Mouse (Mus musculus): Measurements from ENCODE around the gene Hmgcs2.

Hmgcs2 gene

DNA sequence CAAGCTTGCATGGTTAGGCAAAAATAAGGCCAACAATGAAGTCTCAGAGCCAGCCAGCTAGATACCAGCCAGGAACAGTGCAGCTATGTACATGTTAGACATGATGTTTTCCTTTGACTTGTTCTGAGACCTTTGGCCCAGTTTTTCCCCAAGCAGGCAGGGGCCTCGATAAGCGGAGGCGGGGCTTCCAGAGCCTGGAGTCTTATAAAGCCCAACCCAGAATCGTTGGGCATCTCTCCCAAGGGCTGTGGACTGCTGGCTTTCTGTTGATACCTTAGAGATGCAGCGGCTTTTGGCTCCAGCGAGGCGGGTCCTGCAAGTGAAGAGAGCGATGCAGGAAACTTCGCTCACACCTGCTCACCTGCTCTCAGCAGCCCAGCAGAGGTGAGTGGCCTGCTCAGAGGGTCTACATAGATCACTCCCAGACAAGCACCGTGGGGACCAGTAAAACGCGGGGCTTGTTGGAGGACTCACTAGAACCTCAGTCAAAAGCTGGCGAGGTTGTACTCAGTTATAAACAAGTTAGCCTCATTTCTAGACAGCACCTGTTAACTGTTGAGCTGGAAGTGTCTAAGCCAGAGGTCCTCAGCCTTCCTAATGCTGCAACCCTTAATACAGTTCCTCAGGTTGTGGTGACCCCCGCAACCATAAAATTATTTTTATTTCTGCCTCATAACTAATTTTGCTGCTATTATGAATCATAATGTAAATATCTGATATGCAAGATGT is at the start of gene Hmgcs2:
Gene Hmgcs2, plus strand, starts transcription at position 232 of the 729 bp plus-strand sequence.
- peak; percentile 64 to 79 for DNase-seq

DNA sequence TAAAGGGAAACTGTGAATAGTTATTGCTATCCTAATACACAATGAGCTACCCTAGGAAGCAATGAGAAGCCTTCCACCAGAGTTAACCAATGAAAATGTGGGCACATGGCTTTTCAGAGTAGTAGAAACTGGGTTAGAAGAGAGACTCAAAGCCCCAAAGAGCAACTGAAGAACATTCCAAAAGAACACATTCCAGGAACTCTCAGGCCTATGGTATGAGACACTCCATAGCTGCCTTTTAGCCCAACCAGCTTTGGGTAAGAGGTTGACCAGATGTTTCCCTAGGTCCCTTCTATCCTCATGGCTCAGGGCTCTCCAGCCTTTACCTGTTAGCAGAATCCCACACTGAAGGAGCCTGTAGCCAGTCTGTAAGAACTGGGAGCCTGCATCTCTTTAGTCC is 46.7 kb upstream of the Hmgcs2 start:
- no peak for DNase-seq

- DNase-seq = no peak
Measured at GRCm38 (mm10) chr3:98236266-98236665, 44.0 kb upstream of the Hmgcs2 start.

- DNase-seq = no peak
Measured at GRCm38 (mm10) chr3:98237240-98237639, 43.0 kb upstream of the Hmgcs2 start.

- no peak for DNase-seq
Measured at GRCm38 (mm10) chr3:98238150-98238549, 42.1 kb upstream of the Hmgcs2 start.

DNA sequence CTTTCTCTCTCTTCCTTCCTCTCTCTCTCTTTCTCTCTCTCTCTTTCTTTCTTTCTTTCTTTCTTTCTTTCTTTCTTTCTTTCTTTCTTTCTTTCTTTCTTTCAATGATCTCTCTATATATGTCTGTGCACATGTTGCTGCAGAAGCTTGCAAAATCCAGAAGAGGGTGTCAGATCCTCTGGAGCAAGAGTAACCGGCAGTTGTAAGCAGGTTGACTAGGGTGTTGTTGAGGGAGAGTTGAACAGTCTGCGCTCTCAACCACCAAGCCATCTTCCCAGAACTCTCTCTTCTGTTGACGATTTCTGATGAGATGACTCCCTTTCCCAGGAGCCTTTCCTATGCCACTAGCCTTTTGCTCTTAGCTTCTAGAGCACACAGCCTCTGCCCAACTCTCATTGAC is 38.2 kb upstream of the Hmgcs2 start:
- DNase-seq = no peak

DNA sequence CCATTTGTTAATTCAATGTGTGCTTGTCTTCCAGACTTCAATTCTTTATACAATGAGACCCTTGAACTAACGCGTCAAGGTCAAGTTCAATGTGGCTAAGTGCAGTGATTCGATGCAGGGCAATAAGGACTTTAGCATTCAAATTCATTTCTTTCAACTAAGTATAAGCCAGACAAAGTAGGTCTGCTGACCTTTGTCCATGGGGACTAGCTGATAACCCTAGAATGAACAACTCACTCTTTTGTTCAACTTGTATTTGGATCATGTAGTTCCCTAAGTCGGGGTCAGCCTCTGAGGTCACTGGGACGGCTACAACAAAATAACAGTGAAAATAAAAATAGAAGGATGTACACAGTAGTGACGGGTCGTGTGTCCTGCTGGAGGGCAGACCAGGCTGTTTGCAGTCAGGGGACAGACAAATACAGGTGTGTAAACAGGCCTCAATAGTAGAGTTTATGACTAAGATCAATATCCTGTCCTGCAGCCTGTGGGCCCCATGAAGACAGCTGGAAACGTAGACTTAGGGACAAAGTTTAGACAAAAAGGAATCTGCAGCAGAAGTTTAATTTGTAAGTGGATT is 37.7 kb upstream of the Hmgcs2 start:
- DNase-seq = no peak

GRCm38 (mm10) chr3:98245892-98246291 is 34.3 kb upstream of the Hmgcs2 start:
- no peak for DNase-seq

- peak; percentile 15 to 45 for DNase-seq
Measured at GRCm38 (mm10) chr3:98246985-98247751, 33.1 kb upstream of the Hmgcs2 start.

DNA sequence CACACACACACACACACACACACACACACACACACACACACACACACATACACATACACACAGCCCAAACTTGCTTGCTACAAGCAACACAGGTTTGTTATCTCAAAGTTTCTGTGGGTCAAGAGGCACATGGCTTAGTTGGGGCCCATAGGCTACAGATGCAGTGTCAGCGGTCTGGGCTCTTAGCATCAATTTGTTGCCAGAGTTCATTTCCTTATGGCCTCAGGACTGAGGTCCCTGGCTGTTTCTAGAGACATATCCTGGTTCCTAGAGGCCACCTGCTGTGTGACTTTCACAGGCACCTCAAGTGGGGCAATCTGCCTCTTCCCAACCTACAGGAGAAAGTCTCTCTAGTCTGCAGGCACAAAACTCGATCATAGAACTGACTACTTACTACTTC is 30.9 kb upstream of the Hmgcs2 start:
- no peak for DNase-seq

DNA sequence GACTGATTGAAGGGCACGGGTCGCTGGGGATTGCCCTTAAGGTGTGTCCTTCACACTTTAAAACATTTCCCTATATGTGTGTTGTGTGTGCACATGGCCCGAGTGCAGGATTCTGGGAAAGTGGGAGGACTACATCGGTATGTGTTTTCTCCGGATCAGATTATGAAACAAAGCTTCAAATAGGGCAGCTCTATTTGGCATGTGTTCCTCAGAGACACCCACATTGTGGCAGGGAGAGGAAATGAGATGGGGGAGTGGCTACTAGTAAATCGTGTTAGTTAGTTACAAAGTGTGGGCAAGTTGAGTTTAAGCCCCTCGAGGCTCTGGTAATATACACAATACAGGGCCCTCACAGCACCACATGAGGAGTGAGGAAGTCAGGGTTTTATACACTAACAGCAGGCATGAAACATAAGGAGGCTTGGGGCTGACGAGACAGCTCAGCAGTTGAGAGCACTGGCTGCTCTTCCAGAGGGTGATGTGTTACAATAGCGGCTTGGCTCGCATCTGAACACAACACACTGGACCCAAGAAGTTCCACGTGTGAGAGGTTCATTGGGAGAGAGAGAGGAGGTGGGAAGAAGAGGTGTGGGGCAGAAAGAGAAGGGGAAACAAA is 30.3 kb upstream of the Hmgcs2 start:
- DNase-seq = no peak

GRCm38 (mm10) chr3:98254059-98254458 is 26.2 kb upstream of the Hmgcs2 start:
- DNase-seq = no peak

GRCm38 (mm10) chr3:98254656-98255583 is 25.3 kb upstream of the Hmgcs2 start:
- DNase-seq = no peak

- no peak for DNase-seq
Measured at GRCm38 (mm10) chr3:98258723-98259122, 21.5 kb upstream of the Hmgcs2 start.

GRCm38 (mm10) chr3:98259271-98259751 is 20.9 kb upstream of the Hmgcs2 start:
- DNase-seq = no peak

- DNase-seq = no peak
Measured at GRCm38 (mm10) chr3:98260534-98260933, 19.7 kb upstream of the Hmgcs2 start.

- DNase-seq = no peak
Measured at GRCm38 (mm10) chr3:98261415-98261814, 18.8 kb upstream of the Hmgcs2 start.

DNA sequence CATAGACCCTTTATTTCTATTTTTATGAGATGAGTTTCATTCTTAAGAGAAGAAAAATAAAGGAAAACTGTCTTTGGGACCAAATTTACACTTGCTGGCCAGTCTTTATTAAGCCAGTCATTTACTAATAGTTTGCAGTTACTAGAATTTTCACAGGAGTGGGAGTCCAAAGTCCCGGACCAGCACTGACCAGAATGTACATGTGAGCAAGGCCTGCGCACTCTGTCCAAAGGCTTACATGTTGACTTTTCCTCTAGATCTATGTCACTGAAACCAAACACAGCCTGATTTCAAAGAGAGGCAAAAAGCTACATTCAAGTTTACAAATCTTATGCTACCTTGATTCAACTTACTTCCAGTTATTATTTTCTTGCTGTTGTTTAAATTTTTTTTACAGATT is 18.1 kb upstream of the Hmgcs2 start:
- DNase-seq = no peak

- DNase-seq = peak; percentile 50 to 80
Measured at GRCm38 (mm10) chr3:98267249-98267651, 13.0 kb upstream of the Hmgcs2 start.

GRCm38 (mm10) chr3:98273623-98274398 is 6.4 kb upstream of the Hmgcs2 start:
- peak in 1 of 2 experiments; percentile 39 for DNase-seq

GRCm38 (mm10) chr3:98279682-98280081 is 553 bp upstream of the Hmgcs2 start:
- no peak for DNase-seq
